Mouse (Mus musculus) gastrocnemius, postnatal 25 days (tissue): ENCODE data around the gene Pfdn2. TPM values are rescaled to one million over a fixed set of nuclear protein-coding genes. Genes with fewer than 3 reads are reported as not detected.
A peak's percentile ranks its signal among the peaks of the same experiment; 100 is the strongest.
"Not testable (repeated sequence)": the region's sequence is repeated elsewhere in the genome, so short reads cannot be mapped to it uniquely, and the experiment has no call there.

ENCODE experiments used
- DNase-seq: peaks from one replicate; pipeline ENCODE4 v3.0.0; 2022
- long read RNA-seq, 2 experiments: library from polyadenylated mRNA; stranded (forward); transcript quantifications; one replicate each; pipeline ENCODE4 v2.0.0; 2021
- total RNA-seq, 2 experiments: library from RNA; stranded (reverse); gene quantifications; 1 replicate in 1 of 2; 2 replicates in 1 of 2; pipeline ENCODE4 v1.2.3; 2021

The Pfdn2 gene
- total RNA-seq, result 10 to 100 TPM; 85.5 to 89.0 TPM
- long read RNA-seq, experiment 1, transcript Pfdn2-202 (4 exons, 1,735 nt), result major isoform, 84 of 104 reads
- long read RNA-seq, experiment 1, partial matches to known transcripts, result 0 of 104 reads
- long read RNA-seq, experiment 1, other reads (novel, unspliced or antisense), result 19 of 104 reads
- long read RNA-seq, experiment 2, transcript Pfdn2-202 (4 exons, 1,735 nt), result major isoform, 57 of 63 reads
- long read RNA-seq, experiment 2, partial matches to known transcripts, result 5 of 63 reads
- long read RNA-seq, experiment 2, other reads (novel, unspliced or antisense), result 0 of 63 reads

GRCm38 (mm10) chr1:171345225-171346094 is at the start of gene Pfdn2, which contains the start of gene Nit1:
Gene Pfdn2, plus strand, starts transcription at chr1:171345670.
Gene Nit1, minus strand, starts transcription at chr1:171345646.
- DNase-seq, result peak; percentile 88

DNA sequence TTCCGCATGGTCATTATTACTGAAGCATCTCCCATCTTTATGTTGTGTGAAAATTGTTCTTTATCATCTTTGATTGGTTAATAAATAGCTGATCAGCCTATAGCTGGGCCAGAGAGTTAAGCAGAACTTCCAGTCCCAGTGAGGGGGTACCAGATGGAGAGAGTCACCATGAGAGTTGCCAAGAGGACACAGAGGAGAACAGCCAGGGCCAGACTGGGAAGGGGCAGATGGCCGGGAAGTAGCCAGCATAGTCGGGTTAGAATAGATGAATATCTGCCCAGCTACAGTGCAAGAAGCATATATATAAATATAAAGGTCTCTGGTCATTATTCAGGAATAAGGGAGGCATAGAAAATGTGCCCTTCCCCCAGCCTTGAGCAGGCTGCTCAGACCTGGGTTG is 47.2 kb upstream of the Pfdn2 start:
- no peak for DNase-seq

DNA sequence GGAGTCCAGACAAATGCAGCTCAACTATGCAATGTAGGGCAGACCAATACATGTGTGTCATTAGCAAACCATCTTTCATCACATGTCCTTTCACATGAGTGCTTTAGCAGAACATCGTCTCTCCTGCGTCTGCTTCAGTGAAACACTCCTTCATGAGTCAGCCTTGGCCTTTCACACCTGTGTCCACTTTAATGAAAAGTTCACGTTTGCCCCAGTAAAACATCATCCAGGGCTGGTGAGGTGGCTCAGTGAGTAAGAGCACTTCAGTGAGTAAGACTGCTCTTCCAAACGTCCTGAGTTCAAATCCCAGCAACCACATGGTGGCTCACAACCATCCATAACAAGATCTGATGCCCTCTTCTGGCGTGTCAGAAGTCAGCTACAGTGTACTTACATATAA is 39.3 kb upstream of the Pfdn2 start:
- DNase-seq, result not testable (repeated sequence)

DNA sequence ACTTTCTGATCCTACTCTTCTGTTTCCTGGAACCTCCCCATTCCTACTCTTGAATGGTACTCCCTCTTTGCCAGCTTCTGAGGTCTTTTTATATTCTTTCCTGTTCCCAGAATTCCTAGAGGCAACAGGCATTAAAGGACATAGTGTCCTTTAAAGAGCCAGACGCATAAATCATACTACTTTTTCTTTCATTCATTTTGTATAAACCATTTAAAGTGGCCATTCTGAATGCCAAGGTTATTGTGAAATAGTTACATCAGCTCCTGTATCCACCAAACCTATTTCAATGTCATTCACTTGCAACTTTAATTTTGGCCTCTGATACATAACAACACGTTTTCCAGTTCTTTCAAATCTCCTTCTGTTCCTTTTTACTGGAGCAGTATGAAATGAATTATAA is 36.1 kb upstream of the Pfdn2 start:
- no peak for DNase-seq

DNA sequence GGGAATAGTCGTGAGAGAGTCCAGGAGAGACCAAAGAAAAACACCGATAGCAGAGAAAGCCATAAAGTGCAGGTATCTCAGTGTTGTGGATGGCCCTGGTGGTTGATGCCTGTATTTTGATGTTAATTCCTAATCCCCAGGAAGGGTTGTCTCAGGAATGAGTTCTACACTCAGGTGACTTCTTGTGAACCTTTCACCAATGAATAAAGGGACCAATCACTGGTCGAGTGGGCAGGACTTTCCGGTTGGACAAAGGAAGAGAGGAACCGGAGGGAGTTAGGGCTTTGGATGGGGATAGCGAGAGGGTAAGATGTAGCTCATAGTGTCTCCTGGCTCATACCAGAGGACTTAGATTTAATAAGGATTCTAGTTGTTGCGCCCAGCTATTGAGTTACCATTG is 25.7 kb upstream of the Pfdn2 start:
- no peak for DNase-seq

DNA sequence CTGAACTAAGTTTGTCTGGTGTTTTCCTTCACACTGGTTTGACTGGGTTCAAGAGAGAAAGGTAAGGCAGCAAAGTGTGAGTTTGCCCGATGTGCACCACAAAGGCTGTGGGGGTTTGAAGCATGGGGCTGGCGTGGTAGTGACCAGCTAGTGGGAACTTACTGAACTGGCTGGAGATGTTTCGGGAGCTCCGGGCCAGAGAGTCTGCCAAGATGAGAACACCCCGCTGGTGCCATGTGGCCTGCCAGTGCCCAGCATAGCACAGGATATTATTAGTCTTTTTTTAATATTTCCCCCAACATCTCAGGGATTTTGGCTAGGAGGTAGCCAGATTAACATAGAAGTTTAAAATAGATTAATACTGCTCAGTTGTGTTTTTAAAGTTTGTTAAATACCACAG is 25.3 kb upstream of the Pfdn2 start:
- DNase-seq, result no peak

- no peak for DNase-seq
These were observed 24.1 kb upstream of the Pfdn2 start for GRCm38 (mm10) chr1:171321415-171321814.

DNA sequence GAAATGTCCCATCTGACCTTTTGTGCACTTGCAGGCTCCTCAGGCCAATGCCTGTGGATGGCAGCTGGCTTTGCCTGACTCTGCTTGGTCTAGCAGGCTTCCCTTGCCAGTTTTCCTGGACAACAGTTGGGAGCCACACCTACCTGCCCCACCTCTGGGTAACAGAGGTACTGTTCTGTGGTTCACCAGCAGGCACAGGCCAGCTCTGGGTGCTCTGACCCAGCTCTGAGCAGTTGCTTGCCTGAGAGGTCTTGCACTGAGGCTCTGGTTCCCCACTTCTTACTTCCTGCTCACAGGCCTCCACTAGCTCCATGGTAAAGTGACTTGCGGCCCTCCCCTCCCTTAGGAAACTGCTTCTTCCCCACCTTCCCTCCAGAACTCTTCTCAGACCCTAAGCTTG is 23.5 kb upstream of the Pfdn2 start:
- DNase-seq, result no peak

- DNase-seq, result no peak
These were observed 19.9 kb upstream of the Pfdn2 start for GRCm38 (mm10) chr1:171325571-171325970.

- DNase-seq, result not testable (repeated sequence)
These were observed 18.9 kb upstream of the Pfdn2 start for GRCm38 (mm10) chr1:171326588-171326987.

GRCm38 (mm10) chr1:171328244-171328643 is 17.2 kb upstream of the Pfdn2 start:
- no peak for DNase-seq

DNA sequence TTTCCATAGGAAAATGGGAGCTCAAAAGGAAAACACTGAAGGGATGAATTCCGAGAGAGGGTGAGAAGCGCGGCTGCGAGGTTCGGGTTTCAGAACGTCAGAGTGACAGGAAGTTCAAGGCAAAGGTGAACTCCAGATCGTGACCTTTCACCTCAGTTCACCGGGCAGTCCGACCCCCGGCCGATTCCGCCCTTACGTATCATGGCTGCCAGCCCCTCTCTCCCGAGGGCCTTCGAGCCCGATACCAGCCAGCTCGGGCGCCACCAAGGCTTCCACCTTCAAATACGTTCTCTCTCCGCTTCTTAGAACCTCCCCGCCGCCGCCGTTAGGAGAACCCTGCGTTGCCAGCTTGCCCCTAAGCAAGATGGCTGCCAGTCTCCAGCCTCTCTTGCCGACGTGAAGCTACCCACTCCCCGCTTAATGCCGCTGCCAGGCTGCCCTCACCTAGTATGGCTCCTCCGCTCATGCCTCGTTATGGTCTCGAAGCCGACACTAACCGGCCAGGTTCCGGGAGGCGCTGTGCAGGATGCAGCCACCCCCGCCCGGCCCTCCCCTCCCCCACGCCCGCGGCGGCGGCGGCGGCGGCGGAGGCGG is 16.5 kb upstream of the Pfdn2 start, which contains the start of gene Dedd:
Gene Dedd, plus strand, starts transcription at position 307 of the 594 bp plus-strand sequence.
- DNase-seq, result peak; percentile 92

DNA sequence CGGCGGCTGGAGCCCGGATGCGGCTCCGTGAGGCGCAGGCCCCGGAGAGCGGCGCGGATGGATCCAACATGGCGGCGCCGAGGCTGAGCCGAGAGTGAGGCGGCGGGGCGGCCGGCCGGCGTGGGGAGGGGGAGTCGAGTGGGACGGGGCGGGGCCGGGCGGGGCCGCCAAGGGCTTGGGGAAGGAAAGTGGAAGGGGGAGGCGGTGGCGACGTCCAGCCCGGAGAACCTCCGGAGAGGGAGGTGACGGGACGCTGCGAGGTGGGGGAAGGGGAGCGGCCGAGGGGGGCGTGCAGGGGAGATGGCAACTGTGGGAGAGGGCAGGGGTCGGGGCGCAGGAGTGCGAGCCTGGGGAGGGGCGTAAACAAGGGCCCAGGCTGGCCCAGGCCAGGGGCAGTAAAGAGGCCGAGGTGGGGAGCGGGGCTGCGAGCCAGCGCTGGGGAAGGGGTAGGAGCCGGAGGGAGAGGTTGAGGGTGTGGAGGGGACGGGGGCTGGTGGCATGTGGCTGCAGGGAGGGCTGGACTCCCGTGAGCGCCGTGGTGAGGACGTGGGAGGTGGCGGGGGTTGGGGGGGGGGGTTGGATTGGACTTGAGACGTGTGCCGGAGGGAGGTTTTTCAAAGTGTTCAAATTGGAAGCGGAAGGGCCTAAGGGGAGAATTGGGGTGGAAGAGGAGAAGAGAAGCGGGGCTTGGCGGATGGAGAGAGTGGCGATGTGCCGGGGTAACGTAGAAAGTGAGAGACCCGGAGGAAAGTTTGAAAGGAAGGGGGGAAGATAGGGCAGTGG is 15.8 kb upstream of the Pfdn2 start:
- DNase-seq, result no peak

GRCm38 (mm10) chr1:171330216-171330560 is 15.3 kb upstream of the Pfdn2 start:
- no peak for DNase-seq

GRCm38 (mm10) chr1:171342262-171343207 is 2.9 kb upstream of the Pfdn2 start:
- no peak for DNase-seq

DNA sequence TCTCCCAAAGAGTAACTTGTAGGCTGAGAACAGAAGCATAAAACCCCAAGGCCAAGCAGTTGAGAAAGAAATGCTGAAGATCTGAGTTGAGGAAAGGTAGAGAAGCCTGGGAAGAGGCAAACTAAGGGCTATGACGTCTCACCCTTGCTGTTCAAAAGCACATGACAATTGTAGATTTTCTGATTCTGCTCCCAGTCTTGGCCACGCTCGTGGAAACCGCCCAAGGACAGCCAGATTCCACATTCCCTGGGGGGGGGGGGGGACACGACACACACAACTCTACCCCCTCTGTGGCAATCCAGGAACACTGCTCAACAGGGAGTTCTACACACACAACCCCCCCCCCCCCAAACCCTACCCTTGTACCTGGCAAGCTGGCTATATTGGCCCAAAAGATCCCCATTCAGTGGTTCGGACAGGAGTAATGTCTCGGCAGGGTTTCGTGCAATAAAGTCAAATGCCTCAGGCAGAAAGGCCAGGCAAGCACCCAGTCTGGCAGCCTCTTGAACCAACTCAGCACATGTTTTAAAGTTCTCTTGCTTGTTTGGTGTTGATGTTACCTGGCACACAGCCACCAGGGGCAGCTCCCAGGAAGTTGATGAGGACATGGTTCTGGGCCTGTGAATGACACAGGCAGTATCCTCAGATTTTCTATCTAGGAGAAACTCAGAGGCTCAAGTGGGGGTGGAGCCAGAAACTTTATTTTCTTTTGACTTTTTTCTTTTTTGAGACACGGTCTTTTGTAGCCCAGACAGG is 1.4 kb upstream of the Pfdn2 start:
- DNase-seq, result peak; percentile 31

DNA sequence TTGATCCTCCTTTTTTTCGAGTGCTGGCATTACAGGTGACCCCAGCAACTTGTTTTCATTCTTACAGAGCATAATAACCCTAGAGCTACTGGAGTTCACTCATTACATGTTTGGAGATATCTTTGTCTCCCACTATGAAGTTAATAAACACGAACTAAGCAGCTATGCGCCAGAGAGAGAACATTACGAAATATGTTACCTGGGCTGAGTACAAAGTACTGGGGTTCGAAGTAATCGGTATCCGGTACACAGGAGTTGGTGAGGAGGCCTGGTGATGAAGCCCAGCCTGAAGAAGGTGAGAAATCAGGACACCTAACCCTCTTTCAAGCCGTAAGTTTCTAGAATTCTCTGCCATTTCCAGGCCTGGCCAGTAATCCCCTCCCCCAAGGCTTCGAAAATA is 755 bp upstream of the Pfdn2 start:
- DNase-seq, result no peak

DNA sequence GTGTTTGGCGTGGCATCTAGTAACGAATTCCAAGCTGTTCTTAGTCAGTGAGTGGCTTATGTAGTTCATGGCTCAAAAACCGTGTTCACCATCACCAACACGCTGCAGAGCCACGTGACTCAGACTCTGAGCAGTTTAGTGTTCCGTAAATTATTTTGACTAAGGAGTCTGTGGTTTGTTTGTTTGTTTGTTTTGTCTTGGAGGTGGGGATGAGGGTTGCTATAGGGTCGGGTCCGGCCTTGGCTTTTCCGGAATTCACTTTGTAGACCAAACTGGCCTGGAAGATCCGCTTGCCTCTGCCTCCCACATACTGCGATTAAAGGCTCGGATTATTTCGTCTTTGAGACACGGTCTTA is 603 bp downstream of the Pfdn2 start:
- DNase-seq, result no peak

- DNase-seq, result no peak
These were observed 3.2 kb downstream of the Pfdn2 start for GRCm38 (mm10) chr1:171348665-171349064.

GRCm38 (mm10) chr1:171349210-171349609 is 3.7 kb downstream of the Pfdn2 start:
- DNase-seq, result no peak
